9 mouse cellular contexts compared by ENCODE assay signal in genomic region chr9:110742295-110742950, GRCm38 (mm10). TPM values are rescaled to one million over a fixed set of nuclear protein-coding genes. Genes with fewer than 3 reads are reported as not detected.
A peak's percentile ranks its signal among the peaks of the same experiment; 100 is the strongest.
DNase-seq lines count a peak whose midpoint lies in the region; ATAC-seq and TF ChIP-seq lines count a peak whose summit lies in the region.
"Had no signal": no experiment of that assay in that cellular context is flagged by ENCODE, and none has a peak within 500 bp of the region (broad histone marks: within the 10 kb centered on the region; RNA-seq: fewer than 3 reads in every experiment).

No protein-coding gene starts in this region.

- H3K4me1 ChIP-seq in lung, adult 2 months (ENCODE audit: control insufficient read depth, insufficient read depth, low read length) = peaks cover 3% of the 10 kb centered on the region; the same call in 1 of the 2 replicates
- peaks cover 72% of the 10 kb centered on the region for H3K4me1 ChIP-seq in embryonic facial prominence, embryonic 10.5 days
- peaks cover 32% of the 10 kb centered on the region for H3K4me1 ChIP-seq in hindbrain, embryonic 12.5 days
- peaks cover 19% of the 10 kb centered on the region for H3K4me1 ChIP-seq in liver, embryonic 13.5 days (replicated peaks)

- DNase-seq in lung, adult 2 months = peak; percentile 14
- DNase-seq in lung, postnatal 25 days (ENCODE audit: low spot score) = no peak
- peak; percentile 88 for DNase-seq in embryonic facial prominence, embryonic 10.5 days (ENCODE audit: low spot score)
- DNase-seq in liver, embryonic 13.5 days = no peak
- DNase-seq in retina, postnatal 1 day = peak; percentile 62
- no peak for DNase-seq in cerebellum, adult 11-12 months

- WGBS in lung, adult 2 months = 0% methylated on average over 62 of the region's 71 CpGs
- WGBS in embryonic facial prominence, embryonic 10.5 days = under 1% methylated on average over 70 of the region's 71 CpGs
- 0% methylated on average over 29 of the region's 71 CpGs for WGBS in hindbrain, embryonic 12.5 days
- WGBS in liver, embryonic 13.5 days (ENCODE audit: insufficient replicate concordance) = under 1% methylated on average over 53 of the region's 71 CpGs

- no peak for TF ChIP-seq POLR2A in lung, adult 2 months (IDR thresholded peaks at IDR 0.05; ENCODE audit: borderline replicate concordance, extremely low read depth, low read depth, low read length)

- H3K4me3 ChIP-seq in lung, adult 2 months (replicated peaks; ENCODE audit: extremely low read depth, low read depth, low read length) = peak overlapping the region; percentile 62
- peak overlapping the region; percentile 84 for H3K4me3 ChIP-seq in embryonic facial prominence, embryonic 10.5 days
- H3K4me3 ChIP-seq in hindbrain, embryonic 12.5 days = peak overlapping the region; percentile 73
- H3K4me3 ChIP-seq in liver, embryonic 13.5 days (replicated peaks) = peak overlapping the region; percentile 57

- H3K27ac ChIP-seq in embryonic facial prominence, embryonic 10.5 days (replicated peaks) = peak overlapping the region; percentile 96
- peak overlapping the region; percentile 65 for H3K27ac ChIP-seq in hindbrain, embryonic 12.5 days
- peak overlapping the region; percentile 34; the same call in 1 of the 2 replicates for H3K27ac ChIP-seq in liver, embryonic 13.5 days

- no peaks in the 10 kb centered on the region for H3K9me3 ChIP-seq in embryonic facial prominence, embryonic 10.5 days
- no peaks in the 10 kb centered on the region for H3K9me3 ChIP-seq in hindbrain, embryonic 12.5 days (replicated peaks)
- H3K9me3 ChIP-seq in liver, embryonic 13.5 days (replicated peaks) = no peaks in the 10 kb centered on the region

- peak overlapping the region; percentile 78 for H3K9ac ChIP-seq in hindbrain, embryonic 12.5 days
- H3K9ac ChIP-seq in liver, embryonic 13.5 days = peak overlapping the region; percentile 50

- peaks cover 76% of the 10 kb centered on the region for H3K27me3 ChIP-seq in embryonic facial prominence, embryonic 10.5 days (replicated peaks; ENCODE audit: low read depth, poor library complexity, severe bottlenecking)
- peaks cover 40% of the 10 kb centered on the region for H3K27me3 ChIP-seq in hindbrain, embryonic 12.5 days
- peaks cover 87% of the 10 kb centered on the region for H3K27me3 ChIP-seq in liver, embryonic 13.5 days

- TF ChIP-seq CTCF in lung, adult 2 months (IDR thresholded peaks at IDR 0.05; ENCODE audit: insufficient read depth, low read length) = no peak

- peak overlapping the region; percentile 90 for H3K4me2 ChIP-seq in hindbrain, embryonic 12.5 days (replicated peaks)
- H3K4me2 ChIP-seq in liver, embryonic 13.5 days = peak overlapping the region; percentile 65

- ATAC-seq in hindbrain, embryonic 12.5 days (ENCODE audit: low FRiP score) = peak; percentile 64
- ATAC-seq in liver, embryonic 13.5 days (ENCODE audit: low read depth) = no peak
- ATAC-seq in inflammation-experienced regulatory T-cells, adult 6 months = no peak

- peaks cover 23% of the 10 kb centered on the region for H3K36me3 ChIP-seq in embryonic facial prominence, embryonic 10.5 days (replicated peaks)
- no peaks in the 10 kb centered on the region for H3K36me3 ChIP-seq in hindbrain, embryonic 12.5 days
- H3K36me3 ChIP-seq in liver, embryonic 13.5 days = no peaks in the 10 kb centered on the region

RNA-seq across cellular contexts. Expression of gene Myl3, which starts 0.8 kb away (rescaled TPM):
- polyA plus RNA-seq in lung, adult 2 months (2012; rRNA removed) = 10.8 and 214 TPM in 2 replicates
- polyA plus RNA-seq in embryonic facial prominence, embryonic 10.5 days (2016; fragmentation: Nextera tagmentation; extraction: Ambion mirVana) = 0.86 and 4.4 TPM in 2 replicates
- 2.0 TPM in 2 replicates for polyA plus RNA-seq in hindbrain, embryonic 12.5 days (2016; fragmentation: Nextera tagmentation; extraction: Ambion mirVana)
- polyA plus RNA-seq in liver, embryonic 13.5 days (2015; fragmentation: Nextera tagmentation; extraction: Ambion mirVana) = 0.56 and 5.4 TPM in 2 replicates
- not detected for polyA plus RNA-seq in inflammation-experienced regulatory T-cells, adult 6 months (2017; shearing (Covaris generic))

RNA-seq across cellular contexts. Expression of gene Pth1r, which starts 4.5 kb away (rescaled TPM):
- polyA plus RNA-seq in lung, adult 2 months (2012; rRNA removed) = 13.8 and 14.0 TPM in 2 replicates
- 39.2 and 46.3 TPM in 2 replicates for polyA plus RNA-seq in embryonic facial prominence, embryonic 10.5 days (2016; fragmentation: Nextera tagmentation; extraction: Ambion mirVana)
- polyA plus RNA-seq in hindbrain, embryonic 12.5 days (2016; fragmentation: Nextera tagmentation; extraction: Ambion mirVana) = 44.3 and 52.4 TPM in 2 replicates
- polyA plus RNA-seq in liver, embryonic 13.5 days (2015; fragmentation: Nextera tagmentation; extraction: Ambion mirVana) = 4.7 and 5.8 TPM in 2 replicates
- not detected for polyA plus RNA-seq in inflammation-experienced regulatory T-cells, adult 6 months (2017; shearing (Covaris generic))

RNA-seq across cellular contexts. Expression of gene Prss42, which starts 55.5 kb away (rescaled TPM):
- polyA plus RNA-seq in lung, adult 2 months (2012; rRNA removed) = not detected in 2 replicates
- not detected in 2 replicates for polyA plus RNA-seq in embryonic facial prominence, embryonic 10.5 days (2016; fragmentation: Nextera tagmentation; extraction: Ambion mirVana)
- polyA plus RNA-seq in hindbrain, embryonic 12.5 days (2016; fragmentation: Nextera tagmentation; extraction: Ambion mirVana) = not detected in 2 replicates
- not detected in 2 replicates for polyA plus RNA-seq in liver, embryonic 13.5 days (2015; fragmentation: Nextera tagmentation; extraction: Ambion mirVana)
- not detected for polyA plus RNA-seq in inflammation-experienced regulatory T-cells, adult 6 months (2017; shearing (Covaris generic))
- polyA plus RNA-seq: large intestine, adult 2 months had no signal

Comparison
In these comparisons a context has a peak if more than half of its experiments do, and no peak if none do; other contexts are left out.
1. DNase-seq: peak in lung, adult 2 months (single experiment), embryonic facial prominence, embryonic 10.5 days (single experiment) and retina, postnatal 1 day (single experiment); none in lung, postnatal 25 days (single experiment), liver, embryonic 13.5 days (single experiment) and cerebellum, adult 11-12 months (single experiment).
2. H3K27ac ChIP-seq: peak in every context shown above with its lines; median percentile 96 in embryonic facial prominence, embryonic 10.5 days; 65 in hindbrain, embryonic 12.5 days; 34 in liver, embryonic 13.5 days.
3. Peak in every context shown above with its lines, with median percentiles within 50 percentile points of each other: H3K4me3 ChIP-seq.